Mouse (Mus musculus): ENCODE results near the gene Kif1b.

GRCm38 (mm10) chr4:149159891-149160290 is 147.6 kb downstream of the Kif1b start:
- TF ChIP-seq ZKSCAN1 (IDR thresholded peaks at IDR 0.05; ENCODE audit: borderline replicate concordance, low read depth, low read length): no peak
- TF ChIP-seq CTCF (conservative IDR thresholded peaks at IDR 0.05 in 1 of 2, IDR thresholded peaks at IDR 0.05 in 1 of 2; ENCODE audit: low read depth in 2 of 2, low read length in 2 of 2): no peak
- TF ChIP-seq GABPA (IDR thresholded peaks at IDR 0.05; ENCODE audit: insufficient replicate concordance, low read depth, low read length): no peak
